Mouse (Mus musculus): Measurements from ENCODE around the gene Ube2v1. TPM values are rescaled to one million over a fixed set of nuclear protein-coding genes. Genes with fewer than 3 reads are reported as not detected.

Gene Ube2v1
- polyA plus RNA-seq, 1 experiment = 135 TPM

- Histone ChIP-seq H3K4me1 (ENCODE audit: control insufficient read depth, insufficient read depth, low read length) (peaks cover 6% of the 10 kb centered on the region; the same call in 1 of the 2 replicates), H3K4me3 (replicated peaks; ENCODE audit: extremely low read depth, low read depth, low read length) (no peak overlapping the region)
- peak; percentile 49 for DNase-seq
- WGBS = 36% methylated on average over 13 of the region's 13 CpGs
- TF ChIP-seq CTCF (IDR thresholded peaks at IDR 0.05; ENCODE audit: insufficient read depth, low read length) (peak; percentile 16; the same call in 1 of the 2 replicates), POLR2A (IDR thresholded peaks at IDR 0.05; ENCODE audit: borderline replicate concordance, extremely low read depth, low read depth, low read length) (no peak)
Observed at GRCm38 (mm10) chr2:167569934-167570651, 61.8 kb downstream of the Ube2v1 start.

GRCm38 (mm10) chr2:167568112-167568511 lies 63.8 kb downstream of the Ube2v1 start:
- WGBS = 61% methylated on average over 9 of the region's 9 CpGs
- peaks cover 6% of the 10 kb centered on the region; the same call in 1 of the 2 replicates for H3K4me1 ChIP-seq (ENCODE audit: control insufficient read depth, insufficient read depth, low read length)

GRCm38 (mm10) chr2:167565682-167566081 lies 66.2 kb downstream of the Ube2v1 start:
- no peak for DNase-seq
- Histone ChIP-seq H3K4me1 (ENCODE audit: control insufficient read depth, insufficient read depth, low read length) (peaks cover 6% of the 10 kb centered on the region; the same call in 1 of the 2 replicates), H3K4me3 (replicated peaks; ENCODE audit: extremely low read depth, low read depth, low read length) (no peak overlapping the region)
- no peak for TF ChIP-seq CTCF (IDR thresholded peaks at IDR 0.05; ENCODE audit: insufficient read depth, low read length)
- no peak for TF ChIP-seq POLR2A (IDR thresholded peaks at IDR 0.05; ENCODE audit: borderline replicate concordance, extremely low read depth, low read depth, low read length)
- WGBS = 31% methylated on average over 19 of the region's 19 CpGs

More at GRCm38 (mm10) chr2:167568112-167568511, 63.8 kb downstream of the Ube2v1 start:
- TF ChIP-seq CTCF (IDR thresholded peaks at IDR 0.05; ENCODE audit: insufficient read depth, low read length) = no peak
- no peak for TF ChIP-seq POLR2A (IDR thresholded peaks at IDR 0.05; ENCODE audit: borderline replicate concordance, extremely low read depth, low read depth, low read length)
- H3K4me3 ChIP-seq (replicated peaks; ENCODE audit: extremely low read depth, low read depth, low read length) = no peak overlapping the region
- DNase-seq = no peak

- Histone ChIP-seq H3K4me1 (ENCODE audit: control insufficient read depth, insufficient read depth, low read length) (peaks cover 3% of the 10 kb centered on the region; the same call in 1 of the 2 replicates), H3K4me3 (replicated peaks; ENCODE audit: extremely low read depth, low read depth, low read length) (no peak overlapping the region)
- WGBS = 56% methylated on average over 3 of the region's 3 CpGs
- no peak for DNase-seq
- TF ChIP-seq CTCF (IDR thresholded peaks at IDR 0.05; ENCODE audit: insufficient read depth, low read length) (no peak), POLR2A (IDR thresholded peaks at IDR 0.05; ENCODE audit: borderline replicate concordance, extremely low read depth, low read depth, low read length) (no peak)
Observed at GRCm38 (mm10) chr2:167565312-167565656, 66.6 kb downstream of the Ube2v1 start.

DNA sequence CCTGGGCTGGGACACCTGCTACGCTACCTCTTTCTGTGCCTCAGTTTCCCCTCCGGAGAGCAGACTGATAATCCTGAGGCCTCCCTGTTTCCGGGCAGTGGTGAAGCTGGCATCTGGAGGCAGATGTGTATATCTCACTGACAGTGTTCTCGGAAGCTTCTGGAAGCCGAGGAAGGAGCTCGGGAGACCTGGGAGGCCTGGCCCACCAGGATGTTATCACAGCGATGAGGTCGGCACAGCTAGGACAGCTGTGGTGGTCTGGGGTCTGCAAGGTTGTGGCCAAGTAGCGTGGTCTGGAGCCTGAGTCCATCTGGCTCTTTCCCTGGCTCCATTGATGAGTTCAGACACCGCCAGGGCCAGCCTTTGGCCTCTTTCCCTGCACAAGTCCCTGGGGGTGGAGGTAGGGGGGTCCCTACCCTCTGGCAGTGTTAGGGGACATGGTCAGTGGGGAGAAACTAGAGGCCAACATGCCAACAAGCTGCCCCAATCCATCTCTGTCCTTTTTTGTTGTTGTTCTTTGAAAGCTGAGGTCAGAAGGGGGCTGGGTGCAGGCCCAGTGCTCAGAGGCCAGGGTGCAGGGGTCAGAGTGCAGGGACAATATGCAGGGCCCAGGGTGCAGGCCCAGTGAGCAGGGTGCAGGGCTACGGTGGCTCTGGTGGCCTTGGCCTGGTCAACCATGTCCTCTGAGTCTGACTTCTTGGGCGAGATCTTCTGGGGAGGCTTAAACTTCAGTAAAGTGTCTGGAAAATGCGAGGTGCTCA lies 67.2 kb downstream of the Ube2v1 start:
- H3K4me3 ChIP-seq (replicated peaks; ENCODE audit: extremely low read depth, low read depth, low read length) = no peak overlapping the region
- 77% methylated on average over 13 of the region's 13 CpGs for WGBS
- DNase-seq = no peak
- no peaks in the 10 kb centered on the region for H3K4me1 ChIP-seq (ENCODE audit: control insufficient read depth, insufficient read depth, low read length)
- no peak for TF ChIP-seq CTCF (IDR thresholded peaks at IDR 0.05; ENCODE audit: insufficient read depth, low read length)
- no peak for TF ChIP-seq POLR2A (IDR thresholded peaks at IDR 0.05; ENCODE audit: borderline replicate concordance, extremely low read depth, low read depth, low read length)

GRCm38 (mm10) chr2:167563703-167564102 lies 68.2 kb downstream of the Ube2v1 start:
- H3K4me1 ChIP-seq (ENCODE audit: control insufficient read depth, insufficient read depth, low read length) = no peaks in the 10 kb centered on the region
- DNase-seq = no peak
- H3K4me3 ChIP-seq (replicated peaks; ENCODE audit: extremely low read depth, low read depth, low read length) = no peak overlapping the region
- TF ChIP-seq POLR2A (IDR thresholded peaks at IDR 0.05; ENCODE audit: borderline replicate concordance, extremely low read depth, low read depth, low read length) = no peak
- no peak for TF ChIP-seq CTCF (IDR thresholded peaks at IDR 0.05; ENCODE audit: insufficient read depth, low read length)
- 65% methylated on average over 12 of the region's 12 CpGs for WGBS

- Histone ChIP-seq H3K4me1 (ENCODE audit: control insufficient read depth, insufficient read depth, low read length) (no peaks in the 10 kb centered on the region), H3K4me3 (replicated peaks; ENCODE audit: extremely low read depth, low read depth, low read length) (no peak overlapping the region)
- 75% methylated on average over 5 of the region's 5 CpGs for WGBS
- TF ChIP-seq CTCF (IDR thresholded peaks at IDR 0.05; ENCODE audit: insufficient read depth, low read length) (no peak), POLR2A (IDR thresholded peaks at IDR 0.05; ENCODE audit: borderline replicate concordance, extremely low read depth, low read depth, low read length) (no peak)
- no peak for DNase-seq
Observed at GRCm38 (mm10) chr2:167563035-167563434, 68.9 kb downstream of the Ube2v1 start.

- Histone ChIP-seq H3K4me1 (ENCODE audit: control insufficient read depth, insufficient read depth, low read length) (no peaks in the 10 kb centered on the region), H3K4me3 (replicated peaks; ENCODE audit: extremely low read depth, low read depth, low read length) (no peak overlapping the region)
- TF ChIP-seq CTCF (IDR thresholded peaks at IDR 0.05; ENCODE audit: insufficient read depth, low read length) = no peak
- TF ChIP-seq POLR2A (IDR thresholded peaks at IDR 0.05; ENCODE audit: borderline replicate concordance, extremely low read depth, low read depth, low read length) = no peak
- no peak for DNase-seq
- WGBS = 16% methylated on average over 8 of the region's 8 CpGs
Observed at GRCm38 (mm10) chr2:167562101-167562500, 69.8 kb downstream of the Ube2v1 start.

- no peak for DNase-seq
- 33% methylated on average over 27 of the region's 27 CpGs for WGBS
- no peak for TF ChIP-seq CTCF (IDR thresholded peaks at IDR 0.05; ENCODE audit: insufficient read depth, low read length)
- no peak for TF ChIP-seq POLR2A (IDR thresholded peaks at IDR 0.05; ENCODE audit: borderline replicate concordance, extremely low read depth, low read depth, low read length)
- H3K4me3 ChIP-seq (replicated peaks; ENCODE audit: extremely low read depth, low read depth, low read length) = no peak overlapping the region
- no peaks in the 10 kb centered on the region for H3K4me1 ChIP-seq (ENCODE audit: control insufficient read depth, insufficient read depth, low read length)
Observed at GRCm38 (mm10) chr2:167559413-167559812, 72.5 kb downstream of the Ube2v1 start.

Other genes starting within 250 kb of the Ube2v1 start
- 32.0 and 41.7 TPM in 2 replicates for gene Slc9a8, start 210.4 kb downstream of the Ube2v1 start, polyA plus RNA-seq (2012; rRNA removed)
- gene Rnf114, start 139.4 kb downstream of the Ube2v1 start, polyA plus RNA-seq (2012; rRNA removed) = 87.2 and 122 TPM in 2 replicates
- gene Spata2, start 139.2 kb downstream of the Ube2v1 start, polyA plus RNA-seq (2012; rRNA removed) = 23.3 and 23.5 TPM in 2 replicates
- 70.8 and 85.0 TPM in 2 replicates for gene Snai1, start 93.9 kb downstream of the Ube2v1 start, polyA plus RNA-seq (2012; rRNA removed)
- gene Gm20431, start 29.4 kb upstream of the Ube2v1 start, polyA plus RNA-seq (2012; rRNA removed) = 11.3 and 11.6 TPM in 2 replicates
- gene Cebpb, start 56.8 kb upstream of the Ube2v1 start, polyA plus RNA-seq (2012; rRNA removed) = 295 and 767 TPM in 2 replicates
- gene Tmem189, start 57.7 kb upstream of the Ube2v1 start, polyA plus RNA-seq (2012; rRNA removed) = 113 and 138 TPM in 2 replicates

All from lung, adult 2 months (tissue).